Mouse (Mus musculus) CH12.LX (cell line): ENCODE measurements around the gene Apba1. TPM values are rescaled to one million over a fixed set of nuclear protein-coding genes. Genes with fewer than 3 reads are reported as not detected.
A peak's percentile ranks its signal among the peaks of the same experiment; 100 is the strongest.

ENCODE experiments used
- DNase-seq: peaks from one replicate; pipeline ENCODE4 v3.0.0-alpha.2; 2013; ENCODE audit errors: extremely low read depth
- H3K27ac ChIP-seq: 2 replicates; pipeline ENCODE4 v1.5.1; 2012; ENCODE audit warnings: low read depth, mild to moderate bottlenecking, control low read depth, moderate library complexity; ENCODE audit not compliant: insufficient read depth
- H3K27me3 ChIP-seq: replicated peaks from 2 replicates; pipeline ENCODE3; 2012; ENCODE audit warnings: inconsistent platforms
- H3K36me3 ChIP-seq, 2 experiments: replicated peaks in 1 of 2; 2 replicates each; pipeline versions ENCODE3 to v1.6.1; 2012; ENCODE audit warnings: inconsistent platforms in 1 of 2, low read length in 1 of 2, mild to moderate bottlenecking in 1 of 2, mixed read lengths in 1 of 2, moderate library complexity in 1 of 2; ENCODE audit not compliant: control insufficient read depth in 1 of 2, insufficient read depth in 1 of 2
- H3K4me1 ChIP-seq, 2 experiments: 2 replicates each; pipeline ENCODE4 v1.6.1; 2012; ENCODE audit warnings: inconsistent platforms in 1 of 2, moderate library complexity in 1 of 2; ENCODE audit not compliant: insufficient read depth in 2 of 2, control insufficient read depth in 1 of 2
- H3K4me2 ChIP-seq: 2 replicates; pipeline ENCODE4 v1.6.1; 2012; ENCODE audit warnings: low read depth, mild to moderate bottlenecking, control low read depth; ENCODE audit not compliant: poor library complexity, insufficient read depth, severe bottlenecking
- H3K4me3 ChIP-seq, 3 experiments: fragments of 150-350 bp in 1 of 3; sonication (generic) in 1 of 3; replicated peaks in 1 of 3; 2 replicates each; pipeline versions ENCODE3 to v1.5.1; 2011 to 2012; ENCODE audit warnings: low read depth in 2 of 3, low read length in 2 of 3, mild to moderate bottlenecking in 2 of 3, moderate library complexity in 2 of 3, control low read depth in 1 of 3, improper control_type of control experiment in 1 of 3, inconsistent platforms in 1 of 3, mixed read lengths in 1 of 3; ENCODE audit not compliant: poor library complexity in 1 of 3
- H3K79me2 ChIP-seq: replicated peaks from 2 replicates; pipeline ENCODE4 v1.6.1; 2012; ENCODE audit warnings: mild to moderate bottlenecking, moderate library complexity; ENCODE audit not compliant: control insufficient read depth, poor library complexity, insufficient read depth, severe bottlenecking; ENCODE audit errors: extremely low read depth
- H3K9ac ChIP-seq: 2 replicates; pipeline ENCODE4 v1.6.1; 2012; ENCODE audit warnings: low read depth, mild to moderate bottlenecking, control low read depth, moderate library complexity; ENCODE audit not compliant: insufficient read depth
- H3K9me3 ChIP-seq: replicated peaks from 2 replicates; pipeline ENCODE3; 2012; ENCODE audit warnings: low read length, inconsistent platforms, mixed read lengths
- CHD1 ChIP-seq: IDR thresholded peaks from 2 replicates; pipeline ENCODE4 v1.6.1; 2012; ENCODE audit warnings: low read depth, low read length, improper control_type of control experiment, inconsistent platforms
- CHD2 ChIP-seq: IDR thresholded peaks from 2 replicates; pipeline ENCODE4 v1.6.1; 2011; ENCODE audit warnings: low read length, improper control_type of control experiment
- CTCF ChIP-seq, 2 experiments: IDR thresholded peaks in 1 of 2; conservative IDR thresholded peaks in 1 of 2; 2 replicates each; pipeline ENCODE4 v1.5.1; 2011 to 2012; ENCODE audit warnings: low read depth in 2 of 2, low read length in 2 of 2, improper control_type of control experiment in 1 of 2, inconsistent platforms in 1 of 2, mild to moderate bottlenecking in 1 of 2, moderate library complexity in 1 of 2
- EP300 ChIP-seq: IDR thresholded peaks from 2 replicates; pipeline ENCODE4 v1.6.1; 2011; ENCODE audit warnings: low read length, improper control_type of control experiment
- KAT2A ChIP-seq: IDR thresholded peaks from 2 replicates; pipeline ENCODE4 v1.6.1; 2012; ENCODE audit warnings: low read length, improper control_type of control experiment, inconsistent platforms; ENCODE audit not compliant: insufficient replicate concordance
- MAX ChIP-seq: IDR thresholded peaks from 2 replicates; pipeline ENCODE4 v1.6.1; 2011; ENCODE audit warnings: low read length, improper control_type of control experiment
- MEF2A ChIP-seq: IDR thresholded peaks from 2 replicates; pipeline ENCODE4 v1.6.1; 2014; ENCODE audit warnings: low read depth, mild to moderate bottlenecking, inconsistent platforms, low read length, improper control_type of control experiment, borderline replicate concordance
- MXI1 ChIP-seq: IDR thresholded peaks from 2 replicates; pipeline ENCODE4 v1.6.1; 2011; ENCODE audit warnings: mild to moderate bottlenecking, low read depth, low read length, improper control_type of control experiment
- MYC ChIP-seq: IDR thresholded peaks from 2 replicates; pipeline ENCODE4 v1.6.1; 2011; ENCODE audit warnings: low read depth, mild to moderate bottlenecking, improper control_type of control experiment, low read length
- NRF1 ChIP-seq: IDR thresholded peaks from 2 replicates; pipeline ENCODE4 v1.6.1; 2014; ENCODE audit warnings: low read depth, mild to moderate bottlenecking, inconsistent platforms, low read length, improper control_type of control experiment, moderate library complexity
- POLR2AphosphoS2 ChIP-seq: IDR thresholded peaks from 2 replicates; pipeline ENCODE4 v1.6.1; 2011; ENCODE audit warnings: low read depth, low read length, improper control_type of control experiment
- SMC3 ChIP-seq: IDR thresholded peaks from 2 replicates; pipeline ENCODE4 v1.6.1; 2011; ENCODE audit warnings: low read depth, low read length, improper control_type of control experiment
- TBP ChIP-seq: conservative IDR thresholded peaks from 2 replicates; pipeline ENCODE4 v1.6.1; 2011; ENCODE audit warnings: low read depth, low read length, improper control_type of control experiment
- TCF12 ChIP-seq: IDR thresholded peaks from 2 replicates; pipeline ENCODE4 v1.6.1; 2014; ENCODE audit warnings: low read depth, mild to moderate bottlenecking, inconsistent platforms, low read length, improper control_type of control experiment
- UBTF ChIP-seq: IDR thresholded peaks from 2 replicates; pipeline ENCODE4 v1.6.1; 2012; ENCODE audit warnings: low read depth, mild to moderate bottlenecking, inconsistent platforms, low read length, improper control_type of control experiment, moderate library complexity
- USF1 ChIP-seq: IDR thresholded peaks from 2 replicates; pipeline ENCODE4 v1.6.1; 2014; ENCODE audit warnings: low read depth, mild to moderate bottlenecking, inconsistent platforms, low read length, improper control_type of control experiment
- USF2 ChIP-seq: conservative IDR thresholded peaks from 2 replicates; pipeline ENCODE4 v1.6.1; 2011; ENCODE audit warnings: low read depth, low read length, improper control_type of control experiment
- ZNF384 ChIP-seq: IDR thresholded peaks from 2 replicates; pipeline ENCODE4 v1.6.1; 2012; ENCODE audit warnings: low read depth, low read length, improper control_type of control experiment, inconsistent platforms
- dilution Hi-C: fragments of 300-500 bp; cut with MboI; formaldehyde crosslinking; loops from 2 replicates; pipeline ENCODE4 v1.14.3; 2020; ENCODE audit warnings: low sequenced_read_pairs; ENCODE audit not compliant: extremely low pct_unique_long_range_greater_than_20kb, extremely low pct_ligation_motif_present
- in situ Hi-C: fragments of 300-500 bp; cut with MboI; formaldehyde crosslinking; loops from 3 replicates; pipeline ENCODE4 v1.14.3; 2019; ENCODE audit warnings: low sequenced_read_pairs, low pct_ligation_motif_present, low pct_unique_long_range_greater_than_20kb, mixed read lengths
- polyA plus RNA-seq: library from polyadenylated mRNA; unstranded; fragments of >175 nt; gene quantifications from 2 replicates; pipeline ENCODE4 v1.2.1, GENCODE M21; 2012; ENCODE audit warnings: low read depth; ENCODE audit not compliant: insufficient read length
- total RNA-seq, 2 experiments: library from RNA; depleted of rRNA; stranded (reverse); fragments of 300-350 nt in 1 of 2; fragments of >200 nt in 1 of 2; gene quantifications; 2 replicates each; pipeline ENCODE4 v1.2.3; 2012 to 2014

Apba1 gene
- total and polyA plus RNA-seq, 3 experiments, result 0.08 to 0.24 (median 0.09) TPM

DNA sequence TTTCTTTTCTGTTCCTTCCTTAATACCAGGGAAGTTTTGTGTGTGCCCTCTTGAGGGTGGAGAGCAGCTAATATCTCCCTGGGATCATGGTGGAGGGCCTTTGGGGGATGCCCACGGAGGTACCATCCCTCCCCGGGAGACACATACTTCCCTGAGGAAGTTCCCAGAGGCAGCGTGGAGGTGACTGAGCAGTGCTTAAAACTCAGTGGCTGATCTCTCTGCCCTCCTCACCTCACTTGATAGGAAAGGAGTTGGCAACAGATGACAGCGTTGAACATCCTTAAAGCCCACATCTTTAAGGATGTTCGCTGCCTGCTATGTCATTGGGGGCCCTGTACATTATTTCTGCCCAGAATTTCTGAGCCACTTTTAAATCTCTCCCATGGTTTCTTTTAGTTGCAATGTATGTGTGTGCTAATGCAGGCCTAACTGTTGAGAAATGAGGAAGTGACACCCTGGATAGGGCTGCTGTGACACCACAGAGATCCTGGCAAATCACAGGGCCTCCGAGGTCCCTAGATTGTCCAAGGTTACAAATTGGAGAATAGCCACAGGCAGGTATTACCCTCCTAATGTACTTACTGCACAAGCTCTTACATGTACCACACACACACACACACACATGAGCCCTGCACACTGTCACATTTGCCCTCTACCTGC is 187.5 kb downstream of the Apba1 start:
- peak; percentile 11 for DNase-seq
- Histone ChIP-seq H3K9me3 (peaks cover 2% of the 10 kb centered on the region), H3K79me2 (no peaks in the 10 kb centered on the region), H3K4me2 (no peak overlapping the region), H3K4me1 (peaks cover 0 to 20% of the 10 kb centered on the region in 2 experiments; a peak in 2 of 4 replicates), H3K27ac (no peak overlapping the region), H3K9ac (no peak overlapping the region), H3K4me3 (no peak overlapping the region), H3K27me3 (no peaks in the 10 kb centered on the region), H3K36me3 (no peaks in the 10 kb centered on the region)
- TF ChIP-seq MAX (no peak), POLR2AphosphoS2 (no peak), CTCF (conservative IDR thresholded peaks at IDR 0.05 in 1 of 2, IDR thresholded peaks at IDR 0.05 in 1 of 2; ENCODE audit: low read depth in 2 of 2, low read length in 2 of 2) (no peak), MEF2A (no peak), MXI1 (no peak)
- in situ Hi-C loops (no loop called here), dilution Hi-C loops (no loop called here)

DNA sequence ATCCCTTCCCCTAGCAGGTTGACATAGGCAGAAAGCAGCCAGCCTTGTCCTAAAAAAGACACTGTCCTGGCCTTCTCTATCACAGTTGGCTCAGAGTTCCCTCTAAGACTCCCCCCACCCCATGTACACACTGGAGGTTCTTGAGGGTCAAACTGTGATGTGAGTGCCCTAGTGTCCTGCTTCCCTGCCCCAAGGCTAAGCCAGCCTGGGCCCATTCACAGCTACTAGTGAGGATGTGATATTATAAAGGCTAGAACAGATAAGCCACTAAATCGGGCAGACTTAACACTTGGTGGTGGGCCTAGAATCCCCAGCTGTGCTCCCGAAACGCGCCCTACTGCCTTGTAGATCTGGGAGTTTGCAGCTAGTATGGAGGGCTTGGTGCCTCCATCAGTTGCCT is 188.1 kb downstream of the Apba1 start:
- no peak overlapping the region for H3K9ac ChIP-seq
- peaks cover 2% of the 10 kb centered on the region for H3K9me3 ChIP-seq
- H3K4me2 ChIP-seq, result no peak overlapping the region
- no peaks in the 10 kb centered on the region for H3K27me3 ChIP-seq
- DNase-seq, result no peak
- no peak overlapping the region for H3K27ac ChIP-seq
- no peak overlapping the region for H3K4me3 ChIP-seq
- no peaks in the 10 kb centered on the region for H3K79me2 ChIP-seq
- dilution Hi-C loops, result no loop called here
- H3K36me3 ChIP-seq, result no peaks in the 10 kb centered on the region
- TF ChIP-seq UBTF (no peak), SMC3 (no peak)
- TF ChIP-seq, all 38 proteins: peak for 0
- in situ Hi-C loops, result no loop called here
- peaks cover 0 to 20% of the 10 kb centered on the region in 2 experiments; a peak in 2 of 4 replicates for H3K4me1 ChIP-seq

- Histone ChIP-seq H3K4me2 (no peak overlapping the region), H3K4me3 (no peak overlapping the region), H3K27ac (no peak overlapping the region), H3K79me2 (no peaks in the 10 kb centered on the region), H3K27me3 (no peaks in the 10 kb centered on the region), H3K36me3 (no peaks in the 10 kb centered on the region), H3K4me1 (peaks cover 0 to 19% of the 10 kb centered on the region in 2 experiments; a peak in 2 of 4 replicates), H3K9me3 (peaks cover 2% of the 10 kb centered on the region), H3K9ac (no peak overlapping the region)
- DNase-seq, result no peak
- in situ Hi-C loops (no loop called here), dilution Hi-C loops (no loop called here)
- TF ChIP-seq CHD2 (no peak), UBTF (no peak), TCF12 (no peak), TBP (no peak), MYC (no peak), EP300 (no peak), CHD1 (no peak), USF2 (no peak), USF1 (no peak), MAX (no peak), ZNF384 (no peak), CTCF (conservative IDR thresholded peaks at IDR 0.05 in 1 of 2, IDR thresholded peaks at IDR 0.05 in 1 of 2; ENCODE audit: low read depth in 2 of 2, low read length in 2 of 2) (no peak), MEF2A (no peak), NRF1 (no peak), KAT2A (no peak)
These were observed 189.2 kb downstream of the Apba1 start for GRCm38 (mm10) chr19:23947871-23948270.
